Mouse (Mus musculus): ENCODE measurements around the gene Tm9sf2. TPM values are rescaled to one million over a fixed set of nuclear protein-coding genes. Genes with fewer than 3 reads are reported as not detected.

Gene Tm9sf2
- polyA plus RNA-seq, 1 experiment from 2014 or later, result 125 TPM

GRCm38 (mm10) chr14:122190527-122190926 is 83.7 kb downstream of the Tm9sf2 start:
- Histone ChIP-seq H3K4me2 (ENCODE audit: low read depth, low read length, severe bottlenecking) (no peak overlapping the region), H3K27ac (ENCODE audit: low read depth, low read length) (no peak overlapping the region), H3K4me1 (replicated peaks; ENCODE audit: control insufficient read depth, insufficient read depth, low read length) (no peaks in the 10 kb centered on the region), H3K9me3 (ENCODE audit: control insufficient read depth, low read length) (no peaks in the 10 kb centered on the region), H3K27me3 (ENCODE audit: control insufficient read depth, insufficient read depth, low read length) (no peaks in the 10 kb centered on the region), H3K9ac (ENCODE audit: low read length) (no peak overlapping the region), H3K36me3 (ENCODE audit: control insufficient read depth, insufficient read depth, low read length) (no peaks in the 10 kb centered on the region), H3K4me3 (ENCODE audit: low read depth, low read length) (no peak overlapping the region)
- ATAC-seq (replicated peaks; ENCODE audit: low FRiP score), result peak; percentile 6; the same call in 1 of the 2 replicates
- no peak for DNase-seq (ENCODE audit: low spot score)
- 21% methylated on average over 2 of the region's 2 CpGs for WGBS

GRCm38 (mm10) chr14:122190941-122191510 is 84.2 kb downstream of the Tm9sf2 start:
- no peak overlapping the region for H3K27ac ChIP-seq (ENCODE audit: low read depth, low read length)
- H3K27me3 ChIP-seq (ENCODE audit: control insufficient read depth, insufficient read depth, low read length), result no peaks in the 10 kb centered on the region
- DNase-seq (ENCODE audit: low spot score) (peak; percentile 84), ATAC-seq (replicated peaks; ENCODE audit: low FRiP score) (peak; percentile 69)
- H3K9me3 ChIP-seq (ENCODE audit: control insufficient read depth, low read length), result no peaks in the 10 kb centered on the region
- H3K9ac ChIP-seq (ENCODE audit: low read length), result no peak overlapping the region
- H3K36me3 ChIP-seq (ENCODE audit: control insufficient read depth, insufficient read depth, low read length), result no peaks in the 10 kb centered on the region
- 18% methylated on average over 7 of the region's 7 CpGs for WGBS
- no peak overlapping the region for H3K4me3 ChIP-seq (ENCODE audit: low read depth, low read length)
- H3K4me2 ChIP-seq (ENCODE audit: low read depth, low read length, severe bottlenecking), result no peak overlapping the region
- H3K4me1 ChIP-seq (replicated peaks; ENCODE audit: control insufficient read depth, insufficient read depth, low read length), result no peaks in the 10 kb centered on the region

- H3K4me3 ChIP-seq (ENCODE audit: low read depth, low read length), result no peak overlapping the region
- H3K4me1 ChIP-seq (replicated peaks; ENCODE audit: control insufficient read depth, insufficient read depth, low read length), result no peaks in the 10 kb centered on the region
- no peak for ATAC-seq (replicated peaks; ENCODE audit: low FRiP score)
- no peaks in the 10 kb centered on the region for H3K27me3 ChIP-seq (ENCODE audit: control insufficient read depth, insufficient read depth, low read length)
- H3K27ac ChIP-seq (ENCODE audit: low read depth, low read length), result no peak overlapping the region
- H3K4me2 ChIP-seq (ENCODE audit: low read depth, low read length, severe bottlenecking), result no peak overlapping the region
- WGBS, result 98% methylated on average over 8 of the region's 8 CpGs
- DNase-seq (ENCODE audit: low spot score), result no peak
- no peaks in the 10 kb centered on the region for H3K9me3 ChIP-seq (ENCODE audit: control insufficient read depth, low read length)
- H3K9ac ChIP-seq (ENCODE audit: low read length), result no peak overlapping the region
- H3K36me3 ChIP-seq (ENCODE audit: control insufficient read depth, insufficient read depth, low read length), result no peaks in the 10 kb centered on the region
Observed at GRCm38 (mm10) chr14:122194630-122195029, 87.8 kb downstream of the Tm9sf2 start.

- H3K9ac ChIP-seq (ENCODE audit: low read length), result no peak overlapping the region
- no peak overlapping the region for H3K4me2 ChIP-seq (ENCODE audit: low read depth, low read length, severe bottlenecking)
- no peak overlapping the region for H3K27ac ChIP-seq (ENCODE audit: low read depth, low read length)
- 91% methylated on average over 6 of the region's 6 CpGs for WGBS
- no peaks in the 10 kb centered on the region for H3K36me3 ChIP-seq (ENCODE audit: control insufficient read depth, insufficient read depth, low read length)
- no peak overlapping the region for H3K4me3 ChIP-seq (ENCODE audit: low read depth, low read length)
- no peak for DNase-seq (ENCODE audit: low spot score)
- no peaks in the 10 kb centered on the region for H3K4me1 ChIP-seq (replicated peaks; ENCODE audit: control insufficient read depth, insufficient read depth, low read length)
- H3K9me3 ChIP-seq (ENCODE audit: control insufficient read depth, low read length), result no peaks in the 10 kb centered on the region
- ATAC-seq (replicated peaks; ENCODE audit: low FRiP score), result no peak
- H3K27me3 ChIP-seq (ENCODE audit: control insufficient read depth, insufficient read depth, low read length), result no peaks in the 10 kb centered on the region
Observed at GRCm38 (mm10) chr14:122196851-122197250, 90.0 kb downstream of the Tm9sf2 start.

GRCm38 (mm10) chr14:122200247-122200885 is 93.5 kb downstream of the Tm9sf2 start:
- Histone ChIP-seq H3K9ac (ENCODE audit: low read length) (no peak overlapping the region), H3K27me3 (ENCODE audit: control insufficient read depth, insufficient read depth, low read length) (no peaks in the 10 kb centered on the region), H3K4me2 (ENCODE audit: low read depth, low read length, severe bottlenecking) (no peak overlapping the region), H3K4me1 (replicated peaks; ENCODE audit: control insufficient read depth, insufficient read depth, low read length) (no peaks in the 10 kb centered on the region), H3K4me3 (ENCODE audit: low read depth, low read length) (no peak overlapping the region), H3K36me3 (ENCODE audit: control insufficient read depth, insufficient read depth, low read length) (no peaks in the 10 kb centered on the region), H3K27ac (ENCODE audit: low read depth, low read length) (no peak overlapping the region), H3K9me3 (ENCODE audit: control insufficient read depth, low read length) (no peaks in the 10 kb centered on the region)
- ATAC-seq (replicated peaks; ENCODE audit: low FRiP score) (no peak), DNase-seq (ENCODE audit: low spot score) (no peak)
- WGBS, result 87% methylated on average over 14 of the region's 14 CpGs

- H3K9me3 ChIP-seq (ENCODE audit: control insufficient read depth, low read length), result no peaks in the 10 kb centered on the region
- H3K9ac ChIP-seq (ENCODE audit: low read length), result no peak overlapping the region
- no peak for ATAC-seq (replicated peaks; ENCODE audit: low FRiP score)
- H3K27me3 ChIP-seq (ENCODE audit: control insufficient read depth, insufficient read depth, low read length), result no peaks in the 10 kb centered on the region
- H3K4me2 ChIP-seq (ENCODE audit: low read depth, low read length, severe bottlenecking), result no peak overlapping the region
- H3K4me3 ChIP-seq (ENCODE audit: low read depth, low read length), result no peak overlapping the region
- no peaks in the 10 kb centered on the region for H3K4me1 ChIP-seq (replicated peaks; ENCODE audit: control insufficient read depth, insufficient read depth, low read length)
- 89% methylated on average over 5 of the region's 5 CpGs for WGBS
- H3K36me3 ChIP-seq (ENCODE audit: control insufficient read depth, insufficient read depth, low read length), result no peaks in the 10 kb centered on the region
- no peak overlapping the region for H3K27ac ChIP-seq (ENCODE audit: low read depth, low read length)
- no peak for DNase-seq (ENCODE audit: low spot score)
Observed at GRCm38 (mm10) chr14:122209177-122209576, 102.3 kb downstream of the Tm9sf2 start.

Other genes with a start within 250 kb of the Tm9sf2 start
- 72.9 and 76.9 TPM in 2 replicates for gene Ubac2, start 228.4 kb upstream of the Tm9sf2 start, polyA plus RNA-seq (2014; fragmentation: Nextera tagmentation; extraction: Ambion mirVana)
- 0.36 and 0.49 TPM in 2 replicates for gene Gpr18, start 191.3 kb upstream of the Tm9sf2 start, polyA plus RNA-seq (2014; fragmentation: Nextera tagmentation; extraction: Ambion mirVana)
- gene Gpr183, start 141.8 kb upstream of the Tm9sf2 start, polyA plus RNA-seq (2014; fragmentation: Nextera tagmentation; extraction: Ambion mirVana), result 1.9 and 2.4 TPM in 2 replicates
- not detected in 2 replicates for gene Timm8a2, start 72.4 kb upstream of the Tm9sf2 start, polyA plus RNA-seq (2014; fragmentation: Nextera tagmentation; extraction: Ambion mirVana)
- gene Clybl, start 74.7 kb downstream of the Tm9sf2 start, polyA plus RNA-seq (2014; fragmentation: Nextera tagmentation; extraction: Ambion mirVana), result 34.3 and 35.3 TPM in 2 replicates

All from forebrain, embryonic 11.5 days (tissue).